Comparison of ENCODE assay signal across 20 mouse cellular contexts in the genomic region with DNA sequence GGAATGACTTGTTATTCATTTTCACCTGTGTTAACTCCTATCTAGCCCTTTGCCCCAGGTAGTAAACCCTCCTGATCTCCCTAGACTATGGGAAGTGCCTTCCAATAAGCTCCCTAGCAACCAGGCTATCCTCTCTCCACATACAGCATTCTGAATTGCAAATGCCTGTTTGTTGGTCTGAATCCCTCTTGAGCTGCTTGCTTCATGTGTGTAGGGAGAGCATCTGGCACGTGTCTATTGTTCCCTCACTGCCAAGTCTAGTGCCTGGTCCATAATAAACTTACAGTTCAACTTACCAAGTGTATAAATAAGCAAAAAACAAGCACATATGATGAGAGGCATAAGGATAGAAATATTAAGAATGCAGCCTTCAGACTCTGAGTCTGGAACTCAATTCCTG.
DNase-seq lines count a peak whose midpoint lies in the region; ATAC-seq and TF ChIP-seq lines count a peak whose summit lies in the region.
"Had no signal": no experiment of that assay in that cellular context is flagged by ENCODE, and none has a peak within 500 bp of the region (broad histone marks: within the 10 kb centered on the region; RNA-seq: fewer than 3 reads in every experiment).

No protein-coding gene starts in this region.

- DNase-seq in forebrain, embryonic 11.5 days (ENCODE audit: low spot score): no peak
- no peak for DNase-seq in midbrain, embryonic 14.5 days
- no peak for DNase-seq in forebrain, postnatal 0 days
- DNase-seq: adrenal gland, adult 2 months; adrenal gland, postnatal 14 days; cerebellum, adult 11-12 months; cerebellum, adult 8-10 months; cerebellum, postnatal 36 days; gastrocnemius, postnatal 25 days; heart, adult 18-20 months; heart, postnatal 10 days; heart, postnatal 36 days; kidney, adult 11 months had no signal

- H3K4me2 ChIP-seq in forebrain, embryonic 15.5 days (replicated peaks): no peak overlapping the region
- H3K4me2 ChIP-seq in forebrain, embryonic 11.5 days (ENCODE audit: low read depth, low read length, severe bottlenecking): no peak overlapping the region
- no peak overlapping the region for H3K4me2 ChIP-seq in midbrain, embryonic 13.5 days (replicated peaks)
- no peak overlapping the region for H3K4me2 ChIP-seq in midbrain, embryonic 14.5 days (ENCODE audit: low read length)
- no peak overlapping the region for H3K4me2 ChIP-seq in forebrain, postnatal 0 days (ENCODE audit: low read depth)
- H3K4me2 ChIP-seq in intestine, postnatal 0 days (replicated peaks; ENCODE audit: low read depth): no peak overlapping the region
- H3K4me2 ChIP-seq: heart, embryonic 12.5 days; heart, embryonic 15.5 days; hindbrain, embryonic 15.5 days had no signal

- WGBS in forebrain, embryonic 15.5 days: 19% methylated on average over 1 of the region's 1 CpGs
- 70% methylated on average over 1 of the region's 1 CpGs for WGBS in forebrain, embryonic 11.5 days
- 40% methylated on average over 1 of the region's 1 CpGs for WGBS in midbrain, embryonic 13.5 days
- 29% methylated on average over 1 of the region's 1 CpGs for WGBS in midbrain, embryonic 14.5 days
- 26% methylated on average over 1 of the region's 1 CpGs for WGBS in forebrain, postnatal 0 days
- WGBS in intestine, postnatal 0 days: 57% methylated on average over 1 of the region's 1 CpGs

- H3K36me3 ChIP-seq in forebrain, embryonic 15.5 days: no peaks in the 10 kb centered on the region
- H3K36me3 ChIP-seq in forebrain, embryonic 11.5 days (ENCODE audit: control insufficient read depth, insufficient read depth, low read length): no peaks in the 10 kb centered on the region
- no peaks in the 10 kb centered on the region for H3K36me3 ChIP-seq in midbrain, embryonic 13.5 days
- no peaks in the 10 kb centered on the region for H3K36me3 ChIP-seq in midbrain, embryonic 14.5 days (ENCODE audit: control insufficient read depth, insufficient read depth, low read length)
- H3K36me3 ChIP-seq in forebrain, postnatal 0 days (ENCODE audit: insufficient read depth): no peaks in the 10 kb centered on the region
- no peaks in the 10 kb centered on the region for H3K36me3 ChIP-seq in intestine, postnatal 0 days (ENCODE audit: control insufficient read depth, insufficient read depth)
- H3K36me3 ChIP-seq: heart, embryonic 12.5 days; heart, embryonic 15.5 days; hindbrain, embryonic 15.5 days had no signal

- TF ChIP-seq CTCF in forebrain, postnatal 0 days (IDR thresholded peaks at IDR 0.05; ENCODE audit: low read depth): no peak
- TF ChIP-seq CTCF in intestine, postnatal 0 days (IDR thresholded peaks at IDR 0.05; ENCODE audit: low read depth): no peak

- no peaks in the 10 kb centered on the region for H3K27me3 ChIP-seq in forebrain, embryonic 15.5 days
- no peaks in the 10 kb centered on the region for H3K27me3 ChIP-seq in forebrain, embryonic 11.5 days (ENCODE audit: control insufficient read depth, insufficient read depth, low read length)
- H3K27me3 ChIP-seq in midbrain, embryonic 13.5 days: no peaks in the 10 kb centered on the region
- H3K27me3 ChIP-seq in midbrain, embryonic 14.5 days (ENCODE audit: control insufficient read depth, insufficient read depth, low read length): no peaks in the 10 kb centered on the region
- H3K27me3 ChIP-seq in forebrain, postnatal 0 days (ENCODE audit: insufficient read depth, low read length): no peaks in the 10 kb centered on the region
- H3K27me3 ChIP-seq in intestine, postnatal 0 days (replicated peaks; ENCODE audit: control insufficient read depth, insufficient read depth, low read length): no peaks in the 10 kb centered on the region
- H3K27me3 ChIP-seq: heart, embryonic 12.5 days; heart, embryonic 15.5 days; hindbrain, embryonic 15.5 days had no signal

- H3K9ac ChIP-seq in forebrain, embryonic 15.5 days (replicated peaks): no peak overlapping the region
- no peak overlapping the region for H3K9ac ChIP-seq in forebrain, embryonic 11.5 days (ENCODE audit: low read length)
- no peak overlapping the region for H3K9ac ChIP-seq in midbrain, embryonic 13.5 days (replicated peaks)
- H3K9ac ChIP-seq in midbrain, embryonic 14.5 days (replicated peaks; ENCODE audit: low read length): no peak overlapping the region
- no peak overlapping the region for H3K9ac ChIP-seq in forebrain, postnatal 0 days
- H3K9ac ChIP-seq in intestine, postnatal 0 days (ENCODE audit: low read depth, low read length): no peak overlapping the region
- H3K9ac ChIP-seq: heart, embryonic 12.5 days; heart, embryonic 15.5 days; hindbrain, embryonic 15.5 days had no signal

- peak; percentile 76 for ATAC-seq in forebrain, embryonic 15.5 days (replicated peaks)
- no peak for ATAC-seq in forebrain, embryonic 11.5 days (replicated peaks; ENCODE audit: low FRiP score)
- ATAC-seq in midbrain, embryonic 13.5 days: peak; percentile 50; the same call in 1 of the 2 replicates
- no peak for ATAC-seq in midbrain, embryonic 14.5 days (ENCODE audit: low FRiP score, low TSS enrichment)
- peak; percentile 43; the same call in 1 of the 2 replicates for ATAC-seq in forebrain, postnatal 0 days
- ATAC-seq in intestine, postnatal 0 days: no peak
- ATAC-seq: CD4-positive, CD25-positive, alpha-beta regulatory T cell, adult 4 months had no signal

- no peaks in the 10 kb centered on the region for H3K9me3 ChIP-seq in forebrain, embryonic 15.5 days
- H3K9me3 ChIP-seq in forebrain, embryonic 11.5 days (ENCODE audit: control insufficient read depth, low read length): no peaks in the 10 kb centered on the region
- H3K9me3 ChIP-seq in midbrain, embryonic 13.5 days: no peaks in the 10 kb centered on the region
- H3K9me3 ChIP-seq in midbrain, embryonic 14.5 days (ENCODE audit: control insufficient read depth, low read length): no peaks in the 10 kb centered on the region
- H3K9me3 ChIP-seq in forebrain, postnatal 0 days (ENCODE audit: low read length): no peaks in the 10 kb centered on the region
- H3K9me3 ChIP-seq in intestine, postnatal 0 days (ENCODE audit: control insufficient read depth): no peaks in the 10 kb centered on the region
- H3K9me3 ChIP-seq: heart, embryonic 12.5 days; heart, embryonic 15.5 days; hindbrain, embryonic 15.5 days had no signal

- H3K27ac ChIP-seq in forebrain, embryonic 15.5 days (replicated peaks): no peak overlapping the region
- no peak overlapping the region for H3K27ac ChIP-seq in forebrain, embryonic 11.5 days (ENCODE audit: low read depth, low read length)
- no peak overlapping the region for H3K27ac ChIP-seq in midbrain, embryonic 13.5 days
- H3K27ac ChIP-seq in midbrain, embryonic 14.5 days (replicated peaks; ENCODE audit: low read depth, low read length): no peak overlapping the region
- no peak overlapping the region for H3K27ac ChIP-seq in forebrain, postnatal 0 days (ENCODE audit: low read depth, low read length)
- H3K27ac ChIP-seq in intestine, postnatal 0 days (ENCODE audit: low read depth, low read length): no peak overlapping the region
- H3K27ac ChIP-seq: heart, embryonic 15.5 days; hindbrain, embryonic 15.5 days had no signal

- H3K4me3 ChIP-seq in forebrain, embryonic 15.5 days: no peak overlapping the region
- H3K4me3 ChIP-seq in forebrain, embryonic 11.5 days (ENCODE audit: low read depth, low read length): no peak overlapping the region
- H3K4me3 ChIP-seq in midbrain, embryonic 13.5 days (replicated peaks): no peak overlapping the region
- no peak overlapping the region for H3K4me3 ChIP-seq in midbrain, embryonic 14.5 days (replicated peaks; ENCODE audit: low read depth, low read length)
- no peak overlapping the region for H3K4me3 ChIP-seq in forebrain, postnatal 0 days (ENCODE audit: low read depth, low read length)
- H3K4me3 ChIP-seq in intestine, postnatal 0 days (ENCODE audit: low read depth, low read length): no peak overlapping the region
- H3K4me3 ChIP-seq: heart, embryonic 12.5 days; heart, embryonic 15.5 days; hindbrain, embryonic 15.5 days had no signal

- H3K4me1 ChIP-seq in forebrain, embryonic 15.5 days: peaks cover 16% of the 10 kb centered on the region
- 0 out of 2 replicates have a peak, but pooled peaks cover 3% of the 10 kb centered on the region for H3K4me1 ChIP-seq in forebrain, embryonic 11.5 days (replicated peaks; ENCODE audit: control insufficient read depth, insufficient read depth, low read length)
- no peaks in the 10 kb centered on the region for H3K4me1 ChIP-seq in midbrain, embryonic 13.5 days (replicated peaks)
- no peaks in the 10 kb centered on the region for H3K4me1 ChIP-seq in midbrain, embryonic 14.5 days (ENCODE audit: control insufficient read depth, insufficient read depth, low read length)
- H3K4me1 ChIP-seq in forebrain, postnatal 0 days (ENCODE audit: insufficient read depth): no peaks in the 10 kb centered on the region
- no peaks in the 10 kb centered on the region for H3K4me1 ChIP-seq in intestine, postnatal 0 days (replicated peaks; ENCODE audit: control insufficient read depth, insufficient read depth, low read length)
- H3K4me1 ChIP-seq: heart, embryonic 12.5 days; heart, embryonic 15.5 days; hindbrain, embryonic 15.5 days had no signal

Comparison
In these comparisons a context has a peak if more than half of its experiments do, and no peak if none do; other contexts are left out.
1. ATAC-seq: peak in forebrain, embryonic 15.5 days (single experiment), midbrain, embryonic 13.5 days (single experiment) and forebrain, postnatal 0 days (single experiment); none in forebrain, embryonic 11.5 days (single experiment), midbrain, embryonic 14.5 days (single experiment) and intestine, postnatal 0 days (single experiment).